Mouse (Mus musculus) kidney, postnatal 36 days (tissue): Measurements from ENCODE around the gene Sbk2.

Source experiments
- DNase-seq, 2 experiments: peaks; one replicate each; pipeline ENCODE4 v3.0.0; 2021 to 2022; ENCODE audit warnings: mixed read lengths in 2 of 2

Sbk2 gene

DNA sequence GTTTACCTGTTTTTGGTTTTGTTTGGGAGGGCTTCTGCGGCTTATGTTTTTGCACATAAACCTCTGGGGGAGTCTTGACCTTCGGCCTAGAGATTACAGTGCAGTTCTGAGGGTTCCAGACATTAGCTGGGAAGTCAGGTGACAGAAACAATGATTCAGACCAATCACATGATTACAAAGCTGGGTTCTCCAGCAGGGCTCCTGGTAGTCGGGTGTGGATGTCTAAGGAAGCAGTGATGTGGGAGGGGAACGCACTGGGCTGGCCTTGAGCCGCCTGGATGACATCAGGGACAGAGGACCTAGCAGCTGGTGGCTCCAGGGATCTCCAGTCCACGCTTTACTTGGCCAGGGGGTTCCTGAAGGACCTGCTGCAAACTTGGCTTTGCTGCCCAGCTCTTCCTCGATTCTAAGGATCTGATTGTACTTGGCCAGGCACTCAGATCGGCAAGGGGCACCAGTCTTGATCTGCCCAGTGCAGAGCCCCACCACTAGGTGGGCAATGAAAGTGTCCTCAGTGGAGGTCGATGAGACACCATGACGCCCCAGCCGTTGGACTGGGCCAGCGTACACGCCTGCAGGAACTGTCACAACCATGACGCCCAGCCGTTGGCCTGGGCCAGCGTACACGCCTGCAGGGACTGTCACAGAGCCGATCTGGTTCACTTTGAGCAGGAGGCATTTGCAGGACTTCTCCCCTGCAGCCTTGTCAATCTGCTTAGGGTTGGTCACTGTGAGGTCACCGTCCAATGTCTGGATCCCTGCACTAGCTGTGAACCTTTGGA, 13.5 kb downstream of the Sbk2 start:
- no peak for DNase-seq

GRCm38 (mm10) chr7:4948386-4948785, 15.8 kb downstream of the Sbk2 start:
- no peak for DNase-seq

- DNase-seq = no peak
Measured at GRCm38 (mm10) chr7:4947855-4948254, 16.4 kb downstream of the Sbk2 start.

DNA sequence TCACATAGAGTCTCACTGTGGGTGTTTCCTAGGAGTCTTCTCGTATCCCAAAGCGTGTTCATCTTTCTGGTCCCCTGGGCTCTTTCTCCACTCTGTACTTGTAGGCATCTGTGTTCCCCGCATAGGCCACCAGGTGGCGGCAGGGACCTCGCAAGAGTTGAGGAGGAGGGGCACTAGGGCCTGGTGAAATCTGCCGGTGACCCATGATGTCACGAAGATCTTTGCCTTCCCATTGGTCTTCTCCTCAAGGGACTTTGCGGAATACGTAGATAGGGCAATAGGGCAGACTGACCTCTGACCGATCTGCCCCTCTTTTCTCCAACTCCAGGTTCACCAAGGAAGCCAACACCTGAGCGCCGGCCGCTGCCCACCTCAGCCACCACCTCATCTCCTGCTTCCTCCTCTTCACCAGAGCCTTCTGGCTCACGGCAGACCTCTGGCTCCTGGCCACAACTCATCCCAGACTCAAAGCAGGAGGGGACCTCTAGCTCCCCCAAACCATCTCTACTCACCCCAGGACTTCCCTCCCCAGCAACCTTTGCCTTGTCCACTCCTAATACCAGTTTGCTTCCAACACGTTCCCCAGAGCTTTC, 20.9 kb downstream of the Sbk2 start:
- peak; percentile 94 to 96 for DNase-seq

DNA sequence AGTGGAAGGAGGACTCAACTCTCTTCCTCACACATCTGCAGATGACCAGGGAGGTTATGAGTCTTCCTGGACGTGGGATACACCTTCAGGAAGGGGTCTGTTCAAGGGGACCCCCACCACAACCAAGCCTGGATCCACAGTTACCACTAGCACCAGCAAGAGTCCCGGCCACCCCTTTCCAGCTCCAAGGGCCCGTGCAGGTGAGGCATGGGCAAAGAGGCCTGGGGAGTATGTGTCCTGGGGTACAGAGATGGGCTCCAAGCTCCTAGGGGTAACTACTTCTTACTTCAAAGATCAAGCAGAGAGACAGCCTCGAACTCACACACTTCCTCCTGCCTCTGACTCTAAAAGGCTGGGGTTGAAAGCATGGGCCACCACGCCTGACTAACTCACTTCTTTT, 21.5 kb downstream of the Sbk2 start:
- DNase-seq = no peak

DNA sequence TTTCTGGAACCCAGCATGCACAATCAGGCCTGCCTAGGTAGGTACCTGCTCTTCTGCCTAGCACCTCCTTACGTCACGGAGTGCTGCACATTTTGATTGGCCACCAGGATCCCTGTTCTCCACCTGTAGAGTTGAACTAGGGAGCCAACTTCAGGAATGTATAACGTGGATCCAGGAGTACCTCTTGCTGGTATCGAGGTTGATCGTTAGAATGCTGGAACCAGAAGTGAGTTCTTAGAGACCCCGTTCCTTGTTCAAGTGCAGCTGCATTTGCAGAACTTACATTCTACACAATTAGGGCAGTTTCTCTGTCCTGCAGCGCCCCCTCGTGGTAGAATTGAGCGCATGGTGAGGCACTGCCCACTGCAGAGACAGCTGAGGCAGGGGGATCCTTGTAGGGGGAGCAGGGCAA, 24.1 kb downstream of the Sbk2 start:
- DNase-seq = peak; percentile 88 to 92

- peak; percentile 69 to 89 for DNase-seq
Measured at GRCm38 (mm10) chr7:4938456-4938855, 25.8 kb downstream of the Sbk2 start.

- DNase-seq = no peak
Measured at GRCm38 (mm10) chr7:4937392-4937791, 26.8 kb downstream of the Sbk2 start.

DNA sequence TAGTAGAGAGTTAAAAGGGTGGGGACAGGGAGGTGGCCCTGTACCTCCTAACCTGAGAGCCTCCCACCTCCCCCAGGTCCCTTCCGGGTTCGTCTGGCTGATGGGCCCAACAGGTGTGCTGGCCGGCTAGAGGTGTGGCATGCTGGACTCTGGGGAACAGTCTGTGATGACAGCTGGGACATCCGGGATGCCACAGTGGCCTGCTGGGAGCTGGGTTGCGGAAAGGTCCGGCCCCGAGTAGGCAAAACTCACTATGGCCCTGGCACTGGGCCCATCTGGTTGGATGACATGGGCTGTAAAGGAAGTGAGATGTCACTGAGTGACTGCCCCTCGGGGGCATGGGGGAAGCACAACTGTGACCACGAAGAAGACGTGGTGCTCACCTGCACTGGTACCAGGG, 27.4 kb downstream of the Sbk2 start:
- DNase-seq = no peak

DNA sequence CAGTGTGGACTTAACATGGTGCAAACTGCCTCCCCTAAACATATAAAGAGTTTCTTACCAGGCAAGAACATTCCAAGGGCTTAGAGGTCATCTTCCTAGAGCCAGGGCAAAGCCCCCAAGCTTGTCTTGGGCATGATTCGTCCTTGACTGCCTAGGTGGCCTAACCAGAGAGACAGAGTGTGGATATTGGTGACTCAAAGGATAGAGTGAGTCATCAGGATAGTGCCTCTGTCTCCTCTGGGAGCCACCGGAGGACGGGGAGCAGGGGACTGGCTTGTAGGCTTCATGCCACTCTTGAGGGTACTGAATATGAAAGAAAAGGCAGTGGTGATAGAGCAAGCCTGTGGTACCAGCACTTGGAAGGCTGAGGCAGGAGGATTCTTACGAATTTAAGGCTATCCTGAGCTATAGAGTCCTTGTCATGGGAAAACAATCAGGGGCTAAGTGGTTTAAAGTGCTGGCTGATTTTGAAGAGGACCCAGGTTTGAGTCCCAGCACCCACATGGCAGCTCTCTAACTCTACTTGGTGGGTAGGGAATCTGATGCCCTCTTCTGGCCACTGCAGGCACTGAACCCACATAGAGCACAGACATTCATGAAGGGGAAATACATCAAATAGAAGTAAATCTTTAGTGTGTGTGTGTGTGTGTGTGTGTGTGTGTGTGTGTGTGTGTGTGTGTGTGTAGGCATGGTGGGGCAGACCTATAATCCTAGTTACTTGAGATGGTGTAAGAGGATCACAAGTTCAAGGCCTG, 29.9 kb downstream of the Sbk2 start:
- no peak for DNase-seq

- no peak for DNase-seq
Measured at GRCm38 (mm10) chr7:4933103-4933502, 31.1 kb downstream of the Sbk2 start.

GRCm38 (mm10) chr7:4928323-4928722, 35.9 kb downstream of the Sbk2 start:
- DNase-seq = no peak

- no peak for DNase-seq
Measured at GRCm38 (mm10) chr7:4927711-4928110, 36.5 kb downstream of the Sbk2 start.

DNA sequence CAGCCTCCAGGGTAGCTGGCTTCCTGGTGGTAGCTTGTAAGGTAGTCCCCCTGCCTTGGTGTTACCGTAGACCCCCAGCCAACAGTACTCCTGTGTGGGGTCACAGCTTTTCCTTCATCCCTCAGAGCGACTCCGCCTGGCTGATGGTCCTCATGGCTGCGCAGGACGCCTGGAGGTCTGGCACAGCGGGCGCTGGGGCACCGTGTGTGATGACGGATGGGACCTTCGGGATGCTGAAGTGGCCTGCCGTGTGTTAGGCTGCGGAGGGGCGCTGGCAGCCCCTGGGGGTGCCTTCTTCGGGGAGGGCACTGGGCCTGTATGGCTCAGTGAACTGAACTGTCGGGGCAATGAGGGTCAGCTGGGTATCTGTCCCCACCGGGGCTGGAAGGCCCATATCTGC, 37.4 kb downstream of the Sbk2 start:
- DNase-seq = no peak

DNA sequence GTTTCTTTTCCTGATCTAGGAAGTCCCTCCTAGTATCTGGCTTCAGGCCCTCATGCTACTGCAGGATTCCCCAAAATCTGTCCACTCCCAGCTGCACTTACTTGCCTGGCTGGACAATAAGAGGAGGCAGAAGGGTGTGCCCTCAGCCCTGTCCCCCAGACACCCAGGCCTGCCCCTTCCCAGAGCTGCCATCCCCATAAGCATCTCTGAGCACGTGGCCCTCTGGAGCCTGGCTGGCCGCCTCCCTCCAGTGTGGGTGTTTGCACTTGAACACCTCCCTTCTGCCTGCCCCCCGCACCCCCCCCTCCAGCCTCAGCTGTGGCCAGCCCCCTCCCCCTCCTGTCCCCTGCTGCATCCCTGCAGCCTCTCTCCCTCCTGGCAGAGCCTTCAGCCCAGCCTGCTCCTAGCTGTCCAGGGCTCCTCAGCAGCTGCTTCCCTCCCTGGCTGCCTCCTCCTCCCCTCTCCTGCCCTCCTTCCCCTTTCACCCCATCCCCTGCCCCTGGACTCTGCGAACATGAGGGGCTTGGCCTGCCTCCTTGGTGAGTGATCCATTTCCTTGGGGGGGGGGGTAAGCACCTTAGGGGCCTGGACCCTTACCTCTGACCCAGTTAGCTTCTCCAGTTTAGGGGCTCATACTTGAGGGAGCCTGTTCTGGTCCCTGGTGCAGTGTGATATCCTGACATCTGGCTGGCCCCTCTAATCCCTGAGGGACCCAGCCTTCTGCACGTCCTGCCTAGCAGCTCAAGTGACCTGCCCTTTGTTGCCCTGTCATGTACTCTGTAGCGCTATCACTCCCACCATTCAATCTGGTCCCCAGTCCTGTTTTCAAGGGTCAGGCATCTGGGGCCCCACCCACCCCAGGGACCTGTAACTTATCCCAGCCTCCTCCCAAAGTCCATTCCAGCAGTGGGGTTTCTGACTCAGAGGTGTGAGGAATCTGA, 38.5 kb downstream of the Sbk2 start, which contains the start of gene Ssc5d:
Gene Ssc5d (plus strand): TSS at position 345 of the 941 bp plus-strand sequence.
- no peak for DNase-seq

GRCm38 (mm10) chr7:4924891-4925301, 39.3 kb downstream of the Sbk2 start:
- no peak for DNase-seq

DNA sequence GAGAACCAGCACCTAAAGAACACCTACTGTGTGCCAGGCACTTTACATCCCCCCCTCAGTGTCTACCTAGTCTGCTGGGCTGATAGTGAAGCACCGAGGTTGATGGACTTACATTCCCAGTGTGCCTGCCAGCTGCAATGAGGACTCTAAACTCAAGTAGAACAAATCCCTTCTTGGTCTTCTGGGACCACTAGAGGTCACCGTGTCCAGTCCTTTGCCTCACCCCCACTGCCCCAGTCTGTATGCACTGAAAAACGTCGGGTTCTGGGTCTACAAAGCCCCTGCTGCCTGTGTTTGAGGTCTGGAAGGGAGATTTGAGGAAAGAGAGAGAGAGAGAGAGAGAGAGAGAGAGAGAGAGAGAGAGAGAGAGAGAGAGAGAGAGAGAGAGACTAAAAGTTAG, 39.7 kb downstream of the Sbk2 start:
- no peak for DNase-seq

DNA sequence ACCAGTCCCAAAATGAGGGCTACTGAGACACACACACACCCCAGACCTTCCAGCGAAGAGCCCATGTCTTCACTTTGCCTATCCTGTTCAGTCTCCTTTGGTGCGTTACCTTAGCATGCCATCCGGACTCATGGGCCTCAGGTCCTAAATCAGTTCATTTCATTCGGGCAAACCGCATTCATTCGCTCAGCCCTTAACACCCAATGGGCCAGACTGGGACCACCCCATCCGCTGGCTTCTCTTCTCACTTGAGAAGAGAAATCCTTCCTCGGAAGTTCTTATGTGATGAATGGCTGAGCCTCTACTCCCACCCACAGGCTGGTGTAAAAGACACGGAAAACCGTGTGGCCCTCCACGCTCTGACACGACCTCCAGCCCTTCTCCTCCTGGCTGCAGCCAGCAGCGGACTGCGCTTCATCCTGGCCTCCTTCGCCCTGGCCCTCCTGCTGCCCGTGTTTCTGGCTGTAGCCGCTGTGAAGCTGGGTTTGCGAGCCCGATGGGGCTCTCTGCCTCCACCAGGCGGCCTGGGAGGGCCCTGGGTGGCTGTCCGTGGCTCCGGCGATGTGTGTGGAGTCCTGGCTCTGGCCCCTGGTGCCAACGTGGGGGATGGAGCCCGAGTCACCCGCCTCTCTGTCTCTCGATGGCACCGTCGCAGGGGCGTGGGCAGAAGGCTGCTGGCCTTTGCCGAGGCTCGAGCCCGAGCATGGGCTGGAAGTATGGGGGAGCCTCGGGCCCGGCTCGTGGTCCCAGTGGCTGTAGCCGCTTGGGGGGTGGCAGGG, 40.4 kb downstream of the Sbk2 start:
- DNase-seq = peak in 1 of 2 experiments; percentile 68

GRCm38 (mm10) chr7:4922931-4923565, 41.2 kb downstream of the Sbk2 start:
- peak in 1 of 2 experiments; percentile 60 for DNase-seq

GRCm38 (mm10) chr7:4922508-4922907, 41.7 kb downstream of the Sbk2 start:
- peak; percentile 79 to 82 for DNase-seq

GRCm38 (mm10) chr7:4921824-4922482, 42.3 kb downstream of the Sbk2 start, which contains the start of gene Nat14:
TSS of gene Nat14 (plus strand) at chr7:4922028.
- DNase-seq = no peak
